ENCODE assay signal across 17 mouse cellular contexts in the genomic region with DNA sequence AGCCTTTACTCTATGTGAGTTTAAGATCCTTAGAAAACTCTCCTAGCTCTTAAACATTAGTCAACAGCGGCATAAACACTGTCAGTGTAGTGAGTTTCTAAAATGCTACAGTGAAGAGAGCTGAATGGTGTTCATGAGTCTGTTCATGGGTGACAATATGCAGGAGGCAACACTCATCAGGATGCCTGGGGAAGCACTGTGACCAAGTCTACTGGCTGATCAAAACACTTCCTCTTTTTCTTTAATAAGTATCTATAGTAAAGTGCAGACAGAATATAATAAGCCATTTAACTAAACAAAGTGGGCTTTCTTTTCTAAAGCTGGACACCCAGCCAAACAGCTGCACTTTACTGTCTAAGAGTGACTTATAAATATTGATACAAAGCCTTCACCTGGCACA. TPM values are rescaled to one million over a fixed set of nuclear protein-coding genes. Genes with fewer than 3 reads are reported as not detected.
"Had no signal": no experiment of that assay in that cellular context is flagged by ENCODE, and none has a peak within 500 bp of the region (broad histone marks: within the 10 kb centered on the region; RNA-seq: fewer than 3 reads in every experiment).

No protein-coding gene starts in this region.

- H3K4me3 ChIP-seq: limb, embryonic 15.5 days; liver, embryonic 12.5 days; megakaryocyte, embryonic 14.5 days; midbrain, embryonic 15.5 days; neural tube, embryonic 13.5 days had no signal

- ATAC-seq: liver, embryonic 12.5 days; lung, postnatal 0 days; midbrain, embryonic 15.5 days had no signal

- DNase-seq: kidney, adult 8-10 months; kidney, postnatal 36 days; layer of hippocampus, adult 9-11 months; layer of hippocampus, postnatal 36 days; lung, postnatal 4 days; retina, postnatal 1 day; right cerebral cortex, postnatal 14 days; thymus, postnatal 36 days had no signal

- H3K4me2 ChIP-seq: limb, embryonic 15.5 days; liver, embryonic 12.5 days; midbrain, embryonic 11.5 days; midbrain, embryonic 15.5 days; neural tube, embryonic 13.5 days had no signal

- H3K4me1 ChIP-seq: limb, embryonic 15.5 days; midbrain, embryonic 15.5 days had no signal

- H3K27ac ChIP-seq: limb, embryonic 15.5 days; liver, embryonic 12.5 days; midbrain, embryonic 15.5 days; neural tube, embryonic 13.5 days had no signal

- H3K9me3 ChIP-seq: limb, embryonic 15.5 days; liver, embryonic 12.5 days; megakaryocyte, embryonic 14.5 days; midbrain, embryonic 15.5 days; neural tube, embryonic 13.5 days had no signal

- H3K27me3 ChIP-seq: limb, embryonic 15.5 days; liver, embryonic 12.5 days; megakaryocyte, embryonic 14.5 days; midbrain, embryonic 15.5 days; neural tube, embryonic 13.5 days had no signal

- H3K9ac ChIP-seq: limb, embryonic 15.5 days; liver, embryonic 12.5 days; midbrain, embryonic 15.5 days; neural tube, embryonic 13.5 days had no signal

RNA-seq across cellular contexts. Expression of gene Myl1, which starts 56.2 kb away (rescaled TPM):
- total RNA-seq: monocyte, adult 5-6 weeks had no signal
- polyA plus RNA-seq: spleen, adult 2 months had no signal
